Mouse (Mus musculus) naive thymus-derived CD4-positive, alpha-beta T cell, adult 5 months (primary cell): ENCODE measurements around the gene Gm28041. TPM values are rescaled to one million over a fixed set of nuclear protein-coding genes. Genes with fewer than 3 reads are reported as not detected.

Source experiments
- polyA plus RNA-seq: library from polyadenylated mRNA; unstranded; fragments of 100-300 nt; shearing (Covaris generic); gene quantifications from one replicate; pipeline ENCODE4 v1.2.1, GENCODE M21; 2017

The Gm28041 gene
- polyA plus RNA-seq: 2.2 TPM

GRCm38 (mm10) chr13:67375050-67375911 is at the start of gene Gm28041, which contains the start of gene Zfp456:
Gene Gm28041 (minus strand): TSS chr13:67375733.
Gene Zfp456 (minus strand): TSS chr13:67375810.

GRCm38 (mm10) chr13:67421207-67421857 is 45.8 kb upstream of the Gm28041 start, which contains the start of gene Zfp459:
Gene Zfp459 (minus strand): TSS chr13:67421418.

GRCm38 (mm10) chr13:67399183-67399903 is 23.8 kb upstream of the Gm28041 start, which contains the start of gene Zfp429:
Gene Zfp429 (minus strand): TSS chr13:67399819.

GRCm38 (mm10) chr13:67360131-67360744 is 15.3 kb downstream of the Gm28041 start, which contains the start of the genes Gm28044 and Zfp953:
Gene Gm28044 (minus strand): TSS chr13:67360536.
Gene Zfp953 (minus strand): TSS chr13:67360605.

GRCm38 (mm10) chr13:67332019-67332724 is 43.4 kb downstream of the Gm28041 start, which contains the start of gene Zfp595:
Gene Zfp595 (minus strand): TSS chr13:67332570.

DNA sequence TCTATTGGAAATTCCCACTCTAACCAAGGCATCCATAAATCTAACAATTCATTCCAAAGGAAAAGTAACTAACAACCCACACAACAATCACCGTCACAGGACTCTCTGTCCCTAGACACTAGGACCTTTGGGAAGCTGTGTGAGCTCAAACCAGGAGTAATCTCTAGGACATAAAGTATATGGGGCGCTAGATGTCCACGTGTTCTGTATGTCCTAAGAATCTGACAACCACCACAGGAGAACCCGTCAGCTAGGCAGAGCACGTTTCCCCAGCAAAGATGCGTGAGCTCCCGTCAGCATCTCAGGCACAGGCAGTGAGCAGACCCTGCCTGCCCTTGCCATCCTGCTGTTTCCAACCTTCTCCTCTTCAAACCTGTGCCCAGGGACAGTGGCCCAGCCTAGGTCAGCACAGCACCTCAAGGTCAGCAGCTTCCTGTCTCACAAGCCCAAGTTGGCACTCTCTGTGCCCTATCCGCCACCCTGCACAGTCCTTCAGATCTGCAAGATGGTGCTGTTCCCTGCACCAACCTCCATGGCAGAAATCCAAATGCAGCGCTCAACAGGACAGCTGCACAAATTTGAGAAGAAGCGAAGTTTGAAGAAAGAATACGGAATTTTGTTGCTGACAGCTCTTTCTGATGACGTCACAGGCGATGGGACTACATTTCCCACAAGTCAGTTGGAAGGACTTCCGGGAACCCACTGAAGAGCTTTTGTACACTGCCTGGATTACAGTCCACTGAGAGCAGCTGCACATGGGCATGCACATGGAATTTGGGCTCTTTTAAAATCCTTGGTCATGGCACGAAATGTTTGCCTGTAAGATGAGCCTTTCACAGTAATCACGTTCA is 69.5 kb downstream of the Gm28041 start, which contains the start of gene Zfp457:
Zfp457 (minus strand) TSS at position 664 of the 851 bp plus-strand sequence.

Other genes starting within 250 kb of the Gm28041 start
- gene Rsl1, start 202.6 kb downstream of the Gm28041 start, polyA plus RNA-seq: 6.2 TPM
- 1.5 TPM for gene Zfp455, start 181.2 kb downstream of the Gm28041 start, polyA plus RNA-seq
- gene Zfp458, start 97.3 kb downstream of the Gm28041 start, polyA plus RNA-seq: 0.98 TPM
- not detected for gene Zfp457, start 69.2 kb downstream of the Gm28041 start, polyA plus RNA-seq
- gene Zfp595, start 43.2 kb downstream of the Gm28041 start, polyA plus RNA-seq: 5.7 TPM
- gene Gm28044, start 15.2 kb downstream of the Gm28041 start, polyA plus RNA-seq: not detected
- 1.8 TPM for gene Zfp953, start 15.1 kb downstream of the Gm28041 start, polyA plus RNA-seq
- 4.7 TPM for gene Zfp456, start 77 bp upstream of the Gm28041 start, polyA plus RNA-seq
- 19.3 TPM for gene Zfp429, start 24.1 kb upstream of the Gm28041 start, polyA plus RNA-seq
- gene Zfp459, start 45.7 kb upstream of the Gm28041 start, polyA plus RNA-seq: 1.4 TPM
- 46.8 TPM for gene Zfp874a, start 75.9 kb upstream of the Gm28041 start, polyA plus RNA-seq
- gene Zfp874b, start 108.5 kb upstream of the Gm28041 start, polyA plus RNA-seq: 26.8 TPM
- 21.0 TPM for gene Zfp58, start 124.8 kb upstream of the Gm28041 start, polyA plus RNA-seq
- gene Gm26965, start 150.4 kb upstream of the Gm28041 start, polyA plus RNA-seq: not detected
- gene Zfp87, start 150.4 kb upstream of the Gm28041 start, polyA plus RNA-seq: 56.0 TPM
- 16.7 TPM for gene Zfp748, start 178.1 kb upstream of the Gm28041 start, polyA plus RNA-seq
- gene Zfp729b, start 234.0 kb upstream of the Gm28041 start, polyA plus RNA-seq: 5.0 TPM